Mouse (Mus musculus) liver, postnatal 0 days (tissue): ENCODE measurements at regions not wholly inside any gene's neighbourhood (a gene's known extent, or its start where the extent isn't known, plus 50 kb on each side); places are given as distances from the start of the nearest gene placed in this dataset.

Experiments used
- ATAC-seq: fragments of 200-750 bp; cut with Nextera tagmentation; 2 replicates; pipeline ENCODE4 v1.8.0; 2017; ENCODE audit warnings: mild to moderate bottlenecking, moderate library complexity
- DNase-seq: peaks from one replicate; pipeline ENCODE4 v3.0.0-alpha.2; 2016
- H3K27ac ChIP-seq: fragments of 300-500 bp; sonication (generic); 2 replicates; pipeline ENCODE4 v1.5.1; 2014; ENCODE audit warnings: antibody characterized with exemption, moderate library complexity, mild to moderate bottlenecking, low read depth
- H3K27me3 ChIP-seq: fragments of 300-500 bp; sonication (generic); 2 replicates; pipeline ENCODE4 v1.6.1; 2014; ENCODE audit warnings: low read length, control low read depth, mixed read lengths; ENCODE audit not compliant: insufficient read depth
- H3K36me3 ChIP-seq: fragments of 300-500 bp; sonication (generic); replicated peaks from 2 replicates; pipeline ENCODE4 v1.6.1; 2014; ENCODE audit warnings: mild to moderate bottlenecking, control low read depth, low read length, moderate library complexity, mixed read lengths; ENCODE audit not compliant: insufficient read depth
- H3K4me1 ChIP-seq: fragments of 300-500 bp; sonication (generic); 2 replicates; pipeline ENCODE4 v1.6.1; 2014; ENCODE audit warnings: antibody characterized with exemption, mild to moderate bottlenecking, control low read depth; ENCODE audit not compliant: insufficient read depth
- H3K4me2 ChIP-seq: fragments of 300-500 bp; sonication (generic); 2 replicates; pipeline ENCODE4 v1.6.1; 2014; ENCODE audit warnings: low read depth, mild to moderate bottlenecking, low read length, moderate library complexity, mixed read lengths
- H3K4me3 ChIP-seq: fragments of 300-500 bp; sonication (generic); 2 replicates; pipeline ENCODE4 v1.5.1; 2014; ENCODE audit warnings: low read depth, low read length
- H3K9ac ChIP-seq: fragments of 300-500 bp; sonication (generic); replicated peaks from 2 replicates; pipeline ENCODE4 v1.6.1; 2014; ENCODE audit warnings: mild to moderate bottlenecking, moderate library complexity
- H3K9me3 ChIP-seq: fragments of 300-500 bp; sonication (generic); 2 replicates; pipeline ENCODE4 v1.6.1; 2016; ENCODE audit warnings: mild to moderate bottlenecking, control low read depth, low read length, mixed read lengths
- CTCF ChIP-seq: sonication (generic); IDR thresholded peaks from 2 replicates; pipeline ENCODE4 v1.5.1; 2016; ENCODE audit warnings: antibody characterized with exemption, low read depth
- EP300 ChIP-seq: IDR thresholded peaks from 2 replicates; pipeline ENCODE4 v1.6.1; 2016; ENCODE audit warnings: antibody characterized with exemption, low read depth, mild to moderate bottlenecking
- whole genome bisulfite sequencing: fragments of 180-500 bp; shearing (Covaris S2); extraction: QIAGEN DNeasy Blood & Tissue Kit; methylation state at CpG from one replicate; pipeline ENCODE4 v1.1.7; 2014; ENCODE audit not compliant: insufficient replicate concordance; 5-methylcytosine and 5-hydroxymethylcytosine counted together

GRCm38 (mm10) chr3:58335277-58335676, 79.2 kb upstream of the Tsc22d2 start:
- H3K4me1 ChIP-seq, result no peaks in the 10 kb centered on the region
- H3K36me3 ChIP-seq, result no peaks in the 10 kb centered on the region
- H3K9ac ChIP-seq, result no peak overlapping the region
- DNase-seq (no peak), ATAC-seq (no peak)
- no peak overlapping the region for H3K27ac ChIP-seq
- WGBS, result 75% methylated on average over 6 of the region's 6 CpGs
- no peaks in the 10 kb centered on the region for H3K27me3 ChIP-seq
- TF ChIP-seq CTCF, result no peak
- no peak for TF ChIP-seq EP300
- no peak overlapping the region for H3K4me3 ChIP-seq
- no peak overlapping the region for H3K4me2 ChIP-seq
- no peaks in the 10 kb centered on the region for H3K9me3 ChIP-seq

- TF ChIP-seq CTCF (no peak), EP300 (no peak)
- no peaks in the 10 kb centered on the region for H3K36me3 ChIP-seq
- H3K27ac ChIP-seq, result no peak overlapping the region
- H3K9ac ChIP-seq, result no peak overlapping the region
- no peak overlapping the region for H3K4me3 ChIP-seq
- H3K4me1 ChIP-seq, result no peaks in the 10 kb centered on the region
- ATAC-seq (no peak), DNase-seq (no peak)
- H3K27me3 ChIP-seq, result no peaks in the 10 kb centered on the region
- 72% methylated on average over 5 of the region's 5 CpGs for WGBS
- H3K9me3 ChIP-seq, result no peaks in the 10 kb centered on the region
- H3K4me2 ChIP-seq, result no peak overlapping the region
Measured at GRCm38 (mm10) chr3:58336135-58336534, 78.4 kb upstream of the Tsc22d2 start.

- 84% methylated on average over 6 of the region's 6 CpGs for WGBS
- ATAC-seq, result no peak
- Histone ChIP-seq H3K9ac (no peak overlapping the region), H3K36me3 (no peaks in the 10 kb centered on the region), H3K9me3 (no peaks in the 10 kb centered on the region), H3K4me1 (no peaks in the 10 kb centered on the region), H3K27ac (no peak overlapping the region), H3K4me3 (no peak overlapping the region), H3K27me3 (no peaks in the 10 kb centered on the region), H3K4me2 (no peak overlapping the region)
- DNase-seq, result no peak
- TF ChIP-seq EP300 (no peak), CTCF (no peak)
Measured at GRCm38 (mm10) chr3:58336590-58336989, 77.9 kb upstream of the Tsc22d2 start.

- no peaks in the 10 kb centered on the region for H3K4me1 ChIP-seq
- no peaks in the 10 kb centered on the region for H3K27me3 ChIP-seq
- ATAC-seq (no peak), DNase-seq (no peak)
- WGBS, result 79% methylated on average over 7 of the region's 7 CpGs
- H3K27ac ChIP-seq, result no peak overlapping the region
- H3K36me3 ChIP-seq, result no peaks in the 10 kb centered on the region
- no peak for TF ChIP-seq EP300
- TF ChIP-seq CTCF, result no peak
- no peak overlapping the region for H3K9ac ChIP-seq
- H3K4me2 ChIP-seq, result no peak overlapping the region
- H3K4me3 ChIP-seq, result no peak overlapping the region
- no peaks in the 10 kb centered on the region for H3K9me3 ChIP-seq
Measured at GRCm38 (mm10) chr3:58338976-58339375, 75.5 kb upstream of the Tsc22d2 start.

GRCm38 (mm10) chr3:58342096-58342495, 72.4 kb upstream of the Tsc22d2 start:
- H3K4me2 ChIP-seq, result no peak overlapping the region
- no peak for ATAC-seq
- no peak overlapping the region for H3K9ac ChIP-seq
- H3K27ac ChIP-seq, result no peak overlapping the region
- 69% methylated on average over 1 of the region's 1 CpGs for WGBS
- no peaks in the 10 kb centered on the region for H3K4me1 ChIP-seq
- H3K4me3 ChIP-seq, result no peak overlapping the region
- no peaks in the 10 kb centered on the region for H3K9me3 ChIP-seq
- H3K27me3 ChIP-seq, result no peaks in the 10 kb centered on the region
- no peaks in the 10 kb centered on the region for H3K36me3 ChIP-seq
- no peak for DNase-seq
- no peak for TF ChIP-seq CTCF

GRCm38 (mm10) chr3:58362563-58362962, 52.0 kb upstream of the Tsc22d2 start:
- Histone ChIP-seq H3K4me3 (no peak overlapping the region), H3K27ac (no peak overlapping the region), H3K4me1 (no peaks in the 10 kb centered on the region), H3K4me2 (no peak overlapping the region), H3K27me3 (no peaks in the 10 kb centered on the region), H3K9me3 (no peaks in the 10 kb centered on the region), H3K9ac (no peak overlapping the region), H3K36me3 (no peaks in the 10 kb centered on the region)
- no peak for TF ChIP-seq CTCF
- no peak for TF ChIP-seq EP300
- 69% methylated on average over 4 of the region's 4 CpGs for WGBS
- no peak for ATAC-seq
- no peak for DNase-seq

- H3K4me2 ChIP-seq, result no peak overlapping the region
- H3K4me1 ChIP-seq, result no peaks in the 10 kb centered on the region
- no peak for ATAC-seq
- no peaks in the 10 kb centered on the region for H3K36me3 ChIP-seq
- H3K27me3 ChIP-seq, result no peaks in the 10 kb centered on the region
- TF ChIP-seq EP300 (no peak), CTCF (no peak)
- 52% methylated on average over 3 of the region's 3 CpGs for WGBS
- no peak overlapping the region for H3K4me3 ChIP-seq
- no peak overlapping the region for H3K27ac ChIP-seq
- H3K9me3 ChIP-seq, result no peaks in the 10 kb centered on the region
- DNase-seq, result no peak
- no peak overlapping the region for H3K9ac ChIP-seq
Measured at GRCm38 (mm10) chr3:58364526-58364925, 50.0 kb upstream of the Tsc22d2 start.
